Mouse (Mus musculus) midbrain, embryonic 10.5 days (tissue): ENCODE measurements around the gene Vegfa. TPM values are rescaled to one million over a fixed set of nuclear protein-coding genes. Genes with fewer than 3 reads are reported as not detected.
A peak's percentile ranks its signal among the peaks of the same experiment; 100 is the strongest.

Source experiments
- DNase-seq: peaks from one replicate; pipeline ENCODE4 v3.0.0-alpha.2; 2017; ENCODE audit warnings: low spot score
- H3K27ac ChIP-seq: fragments of 300-500 bp; sonication (generic); replicated peaks from 2 replicates; pipeline ENCODE4 v1.5.1; 2016; ENCODE audit warnings: mild to moderate bottlenecking
- H3K27me3 ChIP-seq: fragments of 300-500 bp; sonication (generic); 2 replicates; pipeline ENCODE4 v1.6.1; 2016; ENCODE audit warnings: low read depth, mild to moderate bottlenecking; ENCODE audit not compliant: poor library complexity, severe bottlenecking
- H3K36me3 ChIP-seq: fragments of 300-500 bp; sonication (generic); 2 replicates; pipeline ENCODE4 v1.6.1; 2016; ENCODE audit warnings: mild to moderate bottlenecking, moderate library complexity
- H3K4me1 ChIP-seq: fragments of 300-500 bp; sonication (generic); 2 replicates; pipeline ENCODE4 v1.6.1; 2016
- H3K4me3 ChIP-seq: fragments of 300-500 bp; sonication (generic); 2 replicates; pipeline ENCODE4 v1.5.1; 2016; ENCODE audit warnings: mild to moderate bottlenecking, moderate library complexity
- H3K9me3 ChIP-seq: fragments of 300-500 bp; sonication (generic); replicated peaks from 2 replicates; pipeline ENCODE4 v1.6.1; 2016; ENCODE audit warnings: mild to moderate bottlenecking
- WGBS: fragments of 180-500 bp; shearing (Covaris S2); methylation state at CpG from one replicate; pipeline ENCODE4 v1.1.7; 2016; 5-methylcytosine and 5-hydroxymethylcytosine counted together
- polyA plus RNA-seq: library from polyadenylated mRNA; unstranded; fragments of >200 nt; fragmentation: Nextera tagmentation; extraction: Ambion mirVana; gene quantifications from 2 replicates; pipeline ENCODE4 v1.2.1, GENCODE M21; 2016

The Vegfa gene
- polyA plus RNA-seq, 1 experiment from 2014 or later: 2.3 TPM

GRCm38 (mm10) chr17:46029554-46030207 is 2.5 kb downstream of the Vegfa start:
- H3K9me3 ChIP-seq: no peaks in the 10 kb centered on the region
- H3K4me3 ChIP-seq: peak overlapping the region; percentile 98
- H3K27me3 ChIP-seq: peaks cover 11% of the 10 kb centered on the region
- DNase-seq: no peak
- WGBS: 15% methylated on average over 7 of the region's 7 CpGs
- H3K27ac ChIP-seq: peak overlapping the region; percentile 99
- peaks cover 27% of the 10 kb centered on the region for H3K36me3 ChIP-seq
- H3K4me1 ChIP-seq: peaks cover 75% of the 10 kb centered on the region

GRCm38 (mm10) chr17:46029052-46029553 is 3.1 kb downstream of the Vegfa start:
- 48% methylated on average over 2 of the region's 2 CpGs for WGBS
- peaks cover 74% of the 10 kb centered on the region for H3K4me1 ChIP-seq
- peaks cover 33% of the 10 kb centered on the region for H3K36me3 ChIP-seq
- peak overlapping the region; percentile 99 for H3K27ac ChIP-seq
- peaks cover 11% of the 10 kb centered on the region for H3K27me3 ChIP-seq
- H3K9me3 ChIP-seq: no peaks in the 10 kb centered on the region
- H3K4me3 ChIP-seq: peak overlapping the region; percentile 98
- DNase-seq: no peak

GRCm38 (mm10) chr17:46028210-46029051 is 3.7 kb downstream of the Vegfa start:
- peaks cover 5% of the 10 kb centered on the region for H3K27me3 ChIP-seq
- peak overlapping the region; percentile 99 for H3K27ac ChIP-seq
- peaks cover 67% of the 10 kb centered on the region for H3K4me1 ChIP-seq
- no peak for DNase-seq
- no peaks in the 10 kb centered on the region for H3K9me3 ChIP-seq
- WGBS: 31% methylated on average over 15 of the region's 15 CpGs
- H3K36me3 ChIP-seq: peaks cover 40% of the 10 kb centered on the region
- H3K4me3 ChIP-seq: peak overlapping the region; percentile 98

DNA sequence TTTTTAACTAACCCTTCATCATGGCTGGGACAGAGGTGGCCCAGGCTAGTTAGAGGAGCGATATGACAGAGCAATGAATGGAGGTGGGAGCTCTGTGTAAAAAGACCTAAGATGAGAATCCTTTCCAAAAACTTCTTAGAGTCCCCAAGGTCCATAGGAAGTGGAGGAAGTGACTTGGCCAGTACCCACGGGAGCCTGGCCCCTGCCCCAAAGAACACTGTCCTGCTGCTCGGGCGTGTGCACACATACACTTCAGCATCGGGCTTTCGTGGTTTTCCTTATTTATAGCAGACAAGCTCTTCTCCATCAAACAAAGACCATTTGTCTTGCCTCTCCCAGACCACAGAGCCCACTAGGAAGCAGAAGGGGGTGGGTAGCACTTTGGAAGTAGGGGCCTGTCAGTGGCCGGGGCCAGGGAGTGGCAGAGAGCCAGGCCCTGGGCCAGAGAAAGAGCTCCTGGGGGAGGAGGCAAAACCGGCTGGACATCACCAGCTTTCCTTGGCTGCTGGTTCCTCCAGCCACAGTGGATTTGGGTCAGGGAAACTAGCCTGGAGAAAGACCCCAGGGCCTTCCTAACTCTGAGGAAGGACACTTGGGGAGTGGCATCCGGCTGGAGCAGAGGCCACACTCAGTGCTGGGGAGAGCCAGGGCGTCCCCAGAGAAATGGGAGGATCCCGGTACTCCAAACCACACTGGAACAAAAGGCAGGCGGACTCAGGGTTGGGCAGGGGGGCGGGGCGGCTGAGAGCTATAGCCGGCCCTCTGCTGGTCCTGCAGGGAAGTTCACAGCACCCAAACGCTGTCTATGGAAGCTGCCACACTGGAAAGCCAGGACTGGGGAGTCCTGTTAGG is 4.9 kb downstream of the Vegfa start:
- H3K4me1 ChIP-seq: peaks cover 56% of the 10 kb centered on the region
- peak overlapping the region; percentile 99 for H3K27ac ChIP-seq
- H3K27me3 ChIP-seq: no peaks in the 10 kb centered on the region
- peaks cover 51% of the 10 kb centered on the region for H3K36me3 ChIP-seq
- peak overlapping the region; percentile 98 for H3K4me3 ChIP-seq
- peak; percentile 81 for DNase-seq
- H3K9me3 ChIP-seq: no peaks in the 10 kb centered on the region
- WGBS: 23% methylated on average over 16 of the region's 16 CpGs

DNA sequence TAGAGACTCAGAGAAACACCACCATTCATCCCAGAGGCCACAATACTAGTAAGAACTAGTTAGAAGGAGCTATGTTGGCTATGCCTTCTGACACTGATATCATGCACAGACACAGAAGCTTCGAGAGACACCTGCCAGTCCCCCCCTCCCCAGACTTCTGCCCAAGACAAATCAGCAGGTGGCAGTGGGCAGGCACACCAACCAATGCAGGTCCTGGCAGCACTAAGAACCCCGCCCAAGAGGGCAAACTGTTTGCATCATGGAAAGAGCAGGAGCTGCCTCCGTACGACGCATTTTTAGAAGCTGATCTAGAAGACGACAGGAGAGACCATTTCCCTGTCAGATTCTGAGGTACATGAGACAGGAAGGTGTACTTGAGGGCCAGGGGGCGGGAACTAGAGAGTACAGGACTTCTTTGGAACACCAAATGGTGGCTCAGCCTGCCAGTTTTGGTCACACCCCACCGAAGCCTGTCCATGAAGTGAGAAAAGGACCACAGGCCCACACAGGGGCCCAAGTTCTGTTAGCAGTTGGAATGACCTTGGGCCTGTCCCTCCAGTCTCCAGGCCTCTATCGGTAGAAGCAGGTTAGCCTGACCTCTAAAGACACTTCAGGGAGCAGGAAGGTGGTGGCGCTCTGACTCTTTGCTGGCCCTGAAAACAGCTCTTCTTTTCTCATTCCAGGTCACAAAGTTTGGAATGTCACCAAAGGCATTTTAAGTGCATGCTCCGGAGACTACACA is 6.1 kb downstream of the Vegfa start:
- Histone ChIP-seq H3K4me1 (peaks cover 54% of the 10 kb centered on the region), H3K4me3 (no peak overlapping the region), H3K36me3 (peaks cover 63% of the 10 kb centered on the region), H3K9me3 (no peaks in the 10 kb centered on the region), H3K27me3 (no peaks in the 10 kb centered on the region), H3K27ac (peak overlapping the region; percentile 34; the same call in 1 of the 2 replicates)
- WGBS: 91% methylated on average over 11 of the region's 11 CpGs
- DNase-seq: no peak

GRCm38 (mm10) chr17:46025207-46025606 is 7.0 kb downstream of the Vegfa start:
- peaks cover 72% of the 10 kb centered on the region for H3K36me3 ChIP-seq
- no peaks in the 10 kb centered on the region for H3K27me3 ChIP-seq
- DNase-seq: no peak
- no peaks in the 10 kb centered on the region for H3K9me3 ChIP-seq
- peaks cover 57% of the 10 kb centered on the region for H3K4me1 ChIP-seq
- no peak overlapping the region for H3K27ac ChIP-seq
- WGBS: 96% methylated on average over 15 of the region's 15 CpGs
- no peak overlapping the region for H3K4me3 ChIP-seq

GRCm38 (mm10) chr17:46024192-46024591 is 8.0 kb downstream of the Vegfa start:
- DNase-seq: no peak
- no peak overlapping the region for H3K4me3 ChIP-seq
- H3K36me3 ChIP-seq: peaks cover 82% of the 10 kb centered on the region
- peaks cover 47% of the 10 kb centered on the region for H3K4me1 ChIP-seq
- H3K27me3 ChIP-seq: no peaks in the 10 kb centered on the region
- no peaks in the 10 kb centered on the region for H3K9me3 ChIP-seq
- WGBS: 94% methylated on average over 5 of the region's 5 CpGs
- H3K27ac ChIP-seq: no peak overlapping the region

DNA sequence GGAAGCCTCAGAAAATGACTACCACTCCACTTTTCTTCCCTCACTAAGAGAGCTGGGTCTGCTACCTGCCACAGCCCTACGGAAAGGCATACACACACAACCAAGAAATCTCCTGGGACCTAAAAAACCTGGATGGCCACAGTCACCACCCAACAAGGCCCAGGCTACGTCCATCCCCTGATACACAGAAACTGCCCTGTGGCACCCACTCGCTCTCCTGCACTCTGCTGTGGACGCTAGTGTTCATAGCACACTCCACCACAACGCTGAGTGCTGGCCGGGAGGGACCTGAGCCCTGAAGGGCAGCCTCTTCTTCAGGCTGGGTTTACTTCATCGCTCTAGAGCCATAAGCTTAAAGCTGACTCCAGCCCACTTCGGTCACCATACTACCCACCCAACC is 8.6 kb downstream of the Vegfa start:
- H3K4me3 ChIP-seq: no peak overlapping the region
- H3K4me1 ChIP-seq: peaks cover 41% of the 10 kb centered on the region
- no peaks in the 10 kb centered on the region for H3K27me3 ChIP-seq
- no peak for DNase-seq
- 95% methylated on average over 8 of the region's 8 CpGs for WGBS
- H3K9me3 ChIP-seq: no peaks in the 10 kb centered on the region
- peaks cover 88% of the 10 kb centered on the region for H3K36me3 ChIP-seq
- no peak overlapping the region for H3K27ac ChIP-seq

DNA sequence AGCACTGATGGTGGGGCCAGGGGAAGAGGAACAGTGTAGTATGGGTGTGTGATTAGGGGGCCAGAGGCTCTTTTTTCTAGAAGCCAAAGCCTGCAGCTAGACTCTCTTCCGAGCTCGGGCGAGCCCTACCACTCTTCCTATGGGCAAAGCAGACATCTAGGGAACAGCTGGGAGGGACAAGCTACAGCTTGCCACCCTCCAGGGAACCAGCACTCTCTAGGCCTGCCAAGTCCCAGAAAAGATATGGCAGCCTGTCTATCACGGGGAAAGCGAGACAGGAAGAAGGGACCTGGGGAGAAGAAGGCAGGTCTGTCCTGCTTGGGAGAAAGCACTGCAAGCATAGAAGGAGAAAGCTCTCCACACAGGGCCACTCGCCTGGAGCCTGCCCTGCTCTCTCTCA is 9.2 kb downstream of the Vegfa start:
- no peak for DNase-seq
- Histone ChIP-seq H3K4me1 (peaks cover 35% of the 10 kb centered on the region), H3K36me3 (peaks cover 93% of the 10 kb centered on the region), H3K4me3 (no peak overlapping the region), H3K9me3 (no peaks in the 10 kb centered on the region), H3K27ac (no peak overlapping the region), H3K27me3 (no peaks in the 10 kb centered on the region)
- 86% methylated on average over 6 of the region's 6 CpGs for WGBS

DNA sequence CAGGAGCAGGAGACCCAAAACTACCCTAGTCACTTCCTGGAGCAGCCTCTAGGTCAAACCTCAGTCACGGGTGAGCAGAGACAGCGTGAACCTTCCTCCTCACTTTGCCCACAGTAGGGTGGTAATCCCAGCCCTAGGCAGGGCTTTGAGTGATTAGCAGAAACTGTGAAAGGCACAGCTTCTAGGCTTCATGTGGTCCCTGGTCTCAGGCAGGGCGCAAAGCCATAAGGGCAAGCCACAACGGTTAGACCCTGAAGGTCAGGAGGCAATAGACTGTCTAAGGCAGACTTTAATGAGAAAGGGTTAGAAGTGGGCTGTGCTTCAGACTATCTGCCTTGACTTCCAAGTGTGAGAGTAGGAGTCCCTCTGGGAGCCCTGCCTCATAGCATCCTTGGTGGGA is 9.7 kb downstream of the Vegfa start:
- Histone ChIP-seq H3K27ac (no peak overlapping the region), H3K4me1 (peaks cover 30% of the 10 kb centered on the region), H3K27me3 (no peaks in the 10 kb centered on the region), H3K36me3 (peaks cover 98% of the 10 kb centered on the region), H3K9me3 (no peaks in the 10 kb centered on the region), H3K4me3 (no peak overlapping the region)
- WGBS: 84% methylated on average over 4 of the region's 4 CpGs
- DNase-seq: no peak

DNA sequence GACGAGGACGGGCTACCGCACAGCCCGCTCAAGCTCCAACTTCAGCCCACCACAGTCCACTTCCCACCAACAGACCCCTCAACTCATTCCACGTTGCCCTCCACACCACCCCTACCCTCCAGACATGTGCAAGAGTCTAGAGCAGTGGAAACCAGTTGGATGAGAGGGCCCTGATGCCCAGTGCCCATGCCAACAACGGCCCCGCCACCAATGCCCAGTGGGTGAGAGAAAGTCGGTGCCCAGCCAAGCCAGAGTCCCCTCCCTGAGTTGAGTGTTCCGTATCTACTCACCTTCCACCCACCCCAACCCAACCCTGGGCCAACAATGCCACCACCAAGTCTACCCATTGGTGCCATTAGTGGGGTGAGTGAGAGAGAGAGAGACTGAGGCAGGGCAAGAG is 10.4 kb downstream of the Vegfa start:
- no peaks in the 10 kb centered on the region for H3K9me3 ChIP-seq
- DNase-seq: no peak
- 96% methylated on average over 9 of the region's 9 CpGs for WGBS
- H3K36me3 ChIP-seq: peaks cover 96% of the 10 kb centered on the region
- peaks cover 23% of the 10 kb centered on the region for H3K4me1 ChIP-seq
- H3K4me3 ChIP-seq: no peak overlapping the region
- H3K27me3 ChIP-seq: no peaks in the 10 kb centered on the region
- no peak overlapping the region for H3K27ac ChIP-seq

GRCm38 (mm10) chr17:46021173-46021572 is 11.0 kb downstream of the Vegfa start:
- Histone ChIP-seq H3K4me1 (peaks cover 17% of the 10 kb centered on the region), H3K27ac (no peak overlapping the region; the same call in 1 of the 2 replicates), H3K9me3 (no peaks in the 10 kb centered on the region), H3K4me3 (no peak overlapping the region), H3K27me3 (no peaks in the 10 kb centered on the region), H3K36me3 (peaks cover 96% of the 10 kb centered on the region)
- WGBS: 92% methylated on average over 7 of the region's 7 CpGs
- no peak for DNase-seq
